Mouse (Mus musculus): Measurements from ENCODE around the gene Lgsn. TPM values are rescaled to one million over a fixed set of nuclear protein-coding genes. Genes with fewer than 3 reads are reported as not detected.

Gene Lgsn
- polyA plus RNA-seq, 1 experiment from 2014 or later = not detected

GRCm38 (mm10) chr1:31222564-31222963, 46.4 kb downstream of the Lgsn start, which contains the start of the genes 4931428L18Rik and Pih1d3:
Gene 4931428L18Rik, minus strand, starts transcription at chr1:31222684.
Gene Pih1d3, plus strand, starts transcription at chr1:31222838.
- no peaks in the 10 kb centered on the region for H3K27me3 ChIP-seq (replicated peaks)
- H3K9me3 ChIP-seq = no peaks in the 10 kb centered on the region
- no peak within 1 kb of the TSS for H3K4me2 ChIP-seq (replicated peaks)
- no peak for ATAC-seq (ENCODE audit: low FRiP score, low read depth)
- no peak within 1 kb of the TSS for H3K9ac ChIP-seq
- no peaks in the 10 kb centered on the region for H3K4me1 ChIP-seq
- no peak within 1 kb of the TSS for H3K27ac ChIP-seq
- WGBS = 85% methylated on average over 7 of the region's 7 CpGs
- H3K4me3 ChIP-seq = no peak within 1 kb of the TSS
- no peaks in the 10 kb centered on the region for H3K36me3 ChIP-seq

DNA sequence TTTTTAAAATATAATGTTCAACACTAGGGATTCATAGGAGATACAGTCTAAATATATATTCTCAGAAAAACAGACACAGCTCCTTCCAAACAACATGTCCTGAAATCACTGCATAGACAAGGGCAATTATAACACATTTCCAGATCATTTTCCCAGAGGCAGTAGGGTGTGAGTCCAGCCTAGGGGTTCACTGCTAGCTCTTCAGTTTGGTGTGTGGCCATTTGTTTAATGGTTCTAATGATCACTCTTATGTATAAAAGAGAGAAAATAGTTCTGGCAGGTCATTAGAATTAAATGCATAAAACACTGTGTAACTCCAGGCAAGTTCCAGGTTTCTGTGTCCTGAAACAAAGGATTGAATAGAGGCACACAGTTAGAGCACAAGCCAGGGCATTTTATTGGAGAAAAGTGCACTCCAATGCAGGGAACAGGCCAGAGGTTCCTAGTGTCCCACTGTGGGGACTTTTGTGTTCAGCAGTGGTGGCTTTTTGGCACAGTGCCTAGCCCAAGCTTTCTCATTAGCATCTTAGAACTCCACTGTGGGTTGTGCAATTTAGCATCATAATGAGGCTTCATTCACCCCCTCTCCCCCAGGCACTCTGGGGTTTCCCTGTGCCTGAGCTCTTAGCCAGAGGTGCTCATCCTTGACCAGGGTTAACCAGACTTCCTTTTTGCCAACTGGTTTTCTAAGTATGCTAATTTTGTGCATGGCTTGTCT, 57.3 kb downstream of the Lgsn start:
- Histone ChIP-seq H3K4me1 (0 out of 2 replicates have a peak, but pooled peaks cover 3% of the 10 kb centered on the region), H3K9me3 (no peaks in the 10 kb centered on the region), H3K27ac (no peak overlapping the region), H3K27me3 (replicated peaks) (0 out of 2 replicates have a peak, but pooled peaks cover 11% of the 10 kb centered on the region), H3K4me2 (replicated peaks) (no peak overlapping the region), H3K9ac (no peak overlapping the region), H3K4me3 (no peak overlapping the region), H3K36me3 (no peaks in the 10 kb centered on the region)
- peak; percentile 92 for ATAC-seq (ENCODE audit: low FRiP score, low read depth)

Other genes with a start within 250 kb of the Lgsn start
- gene AC153137.1, start 198.4 kb upstream of the Lgsn start, polyA plus RNA-seq (2016; fragmentation: Nextera tagmentation; extraction: Ambion mirVana) = not detected in 2 replicates
- not detected in 2 replicates for gene 4931428L18Rik, start 46.3 kb downstream of the Lgsn start, polyA plus RNA-seq (2016; fragmentation: Nextera tagmentation; extraction: Ambion mirVana)
- not detected in 2 replicates for gene Pih1d3, start 46.4 kb downstream of the Lgsn start, polyA plus RNA-seq (2016; fragmentation: Nextera tagmentation; extraction: Ambion mirVana)

Measured in neural tube, embryonic 12.5 days (tissue).